Mouse (Mus musculus) heart, adult 18-20 months (tissue): ENCODE results near the gene Gm11985. TPM values are rescaled to one million over a fixed set of nuclear protein-coding genes. Genes with fewer than 3 reads are reported as not detected.

ENCODE experiments used
- DNase-seq, 2 experiments: peaks; one replicate each; pipeline ENCODE4 v3.0.0; 2021 to 2022; ENCODE audit warnings: mixed read lengths in 1 of 2
- total RNA-seq, 2 experiments: library from RNA; stranded (reverse); gene quantifications; 2 replicates each; pipeline ENCODE4 v1.2.3; 2021

Gene Gm11985
- total RNA-seq, 2 experiments from 2014 or later = not detected

DNA sequence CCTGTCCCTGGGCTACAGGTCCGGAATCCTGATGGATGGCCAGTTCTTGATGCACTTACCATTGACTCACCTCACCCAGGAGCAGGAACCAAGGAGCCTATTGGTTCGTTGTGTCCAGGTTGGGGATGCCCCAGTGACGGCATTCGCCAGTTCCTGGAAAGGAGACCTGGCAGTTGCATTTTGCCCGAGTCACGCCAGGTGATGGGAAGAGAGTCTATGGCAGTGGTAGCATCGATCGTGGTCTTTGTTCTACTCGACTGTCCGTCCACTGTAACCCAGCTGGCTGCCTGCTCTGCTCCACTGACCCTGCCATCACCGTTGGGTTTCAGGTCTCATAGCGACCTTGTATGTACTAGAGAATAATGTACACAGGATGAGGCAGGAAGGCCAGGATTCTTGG lies 36.0 kb downstream of the Gm11985 start:
- no peak for DNase-seq

DNA sequence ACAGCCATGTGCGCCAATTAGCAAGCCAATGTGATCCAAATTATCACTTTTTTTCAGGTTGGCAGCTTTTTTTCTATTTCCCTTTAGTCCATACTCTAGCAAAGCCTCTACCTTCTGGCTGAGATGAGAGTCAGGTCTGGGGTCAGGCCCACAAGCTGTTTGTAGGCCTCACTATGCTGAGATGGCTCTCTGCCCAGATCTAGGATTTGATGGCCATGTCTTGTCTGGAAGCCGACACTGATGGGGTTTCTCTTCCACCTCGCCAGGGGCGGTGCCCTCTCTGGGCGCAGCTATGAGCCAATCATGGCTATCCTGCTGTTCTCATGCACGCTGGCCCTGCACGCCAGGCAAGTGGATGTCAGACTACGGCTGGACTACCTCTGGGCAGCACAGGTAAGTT lies 37.9 kb downstream of the Gm11985 start:
- DNase-seq = no peak

DNA sequence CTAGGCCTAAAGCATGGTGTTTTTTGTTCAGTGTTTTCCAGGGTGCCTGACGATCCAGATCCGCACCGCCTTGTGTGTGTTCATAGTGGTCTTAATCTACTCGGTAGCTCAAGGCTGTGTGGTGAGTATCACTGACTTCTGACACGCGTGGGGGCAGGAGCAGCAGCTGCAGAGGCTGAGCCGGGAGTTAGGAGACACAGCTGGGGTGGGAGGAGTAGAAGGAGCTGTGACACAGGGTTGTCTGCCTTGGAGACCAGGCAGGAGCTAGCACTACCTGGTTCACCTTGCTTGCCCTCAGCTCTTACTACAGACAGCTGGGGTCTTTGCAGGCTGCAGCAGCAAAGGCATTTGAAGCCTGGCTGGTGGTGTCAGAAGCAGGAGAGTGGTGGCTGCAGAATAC lies 38.9 kb downstream of the Gm11985 start:
- DNase-seq = no peak

DNA sequence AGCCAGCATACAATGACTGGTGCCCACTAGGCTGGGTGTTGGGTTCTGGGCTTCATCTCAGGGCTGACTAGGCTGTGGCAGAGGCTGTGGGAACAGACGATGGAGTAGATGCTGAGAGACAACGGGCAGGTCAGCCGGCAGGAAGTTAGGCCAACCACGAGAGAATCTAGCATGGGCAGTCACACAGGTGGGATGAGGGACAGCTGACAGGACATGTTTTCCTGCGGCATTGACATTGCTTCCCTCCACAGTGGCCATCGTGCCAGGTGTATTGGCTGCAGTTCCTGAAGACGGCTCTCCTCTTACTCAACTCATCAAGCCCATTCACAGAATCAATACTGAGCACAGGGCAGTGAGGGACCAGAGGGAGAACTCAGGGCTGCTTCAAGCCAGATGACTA lies 40.4 kb downstream of the Gm11985 start:
- no peak for DNase-seq

DNA sequence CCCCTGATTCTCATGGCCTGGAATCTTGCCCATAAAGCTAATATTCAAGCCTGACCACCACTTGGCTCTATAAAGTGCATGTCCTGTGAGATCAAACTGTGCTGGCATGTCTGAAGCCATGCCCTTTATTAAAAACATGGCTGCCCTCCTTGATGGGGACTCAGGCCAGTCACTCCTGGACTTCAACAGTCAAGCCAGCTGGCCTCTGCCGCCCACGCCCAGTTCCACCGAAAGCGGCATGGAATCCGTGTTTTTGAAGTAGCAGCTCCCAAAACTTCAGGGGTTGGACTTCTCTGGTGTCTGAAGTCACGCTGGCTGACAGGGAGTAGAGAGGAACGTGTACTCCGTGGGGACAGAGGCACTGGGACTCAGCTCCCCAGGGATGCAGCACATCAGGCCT lies 40.8 kb downstream of the Gm11985 start:
- DNase-seq = no peak

DNA sequence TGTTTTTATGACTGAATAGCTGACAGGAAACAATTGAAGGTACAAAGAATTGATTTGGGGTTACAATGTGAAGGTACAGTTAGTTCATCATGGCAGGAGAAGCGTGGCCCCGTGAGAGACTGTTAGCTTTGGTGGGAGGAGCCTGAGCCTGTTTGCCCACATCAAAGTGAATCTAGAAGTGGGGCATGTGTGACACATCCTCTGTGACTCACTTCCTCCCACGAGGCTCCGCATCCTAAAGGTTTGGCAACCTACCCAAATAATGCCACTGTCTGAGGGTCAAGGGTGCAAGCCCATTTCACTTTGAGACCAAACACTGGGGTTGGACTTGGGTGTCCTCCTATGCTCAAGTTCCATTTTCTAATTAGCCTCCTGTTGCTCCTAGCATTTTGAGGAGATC lies 43.1 kb downstream of the Gm11985 start:
- no peak for DNase-seq

DNA sequence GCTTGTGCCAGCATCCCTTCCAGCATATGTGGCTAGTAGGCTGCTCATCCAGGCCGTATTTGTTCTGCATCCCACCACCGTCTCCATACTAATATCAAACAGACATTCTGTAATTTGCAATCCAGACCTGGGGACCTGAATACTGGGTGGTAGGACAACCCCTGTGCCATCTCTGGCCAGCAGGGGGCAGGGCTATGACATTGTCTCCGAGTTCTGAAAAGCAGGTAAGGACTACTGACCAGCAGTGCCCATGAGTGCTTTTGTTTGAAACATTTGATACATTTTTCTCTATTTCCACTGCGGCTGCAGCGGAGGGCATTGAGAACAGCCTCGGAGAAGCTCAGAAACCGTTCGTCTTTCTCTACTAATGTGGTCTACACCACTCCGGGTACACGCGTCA lies 44.0 kb downstream of the Gm11985 start:
- DNase-seq = no peak

DNA sequence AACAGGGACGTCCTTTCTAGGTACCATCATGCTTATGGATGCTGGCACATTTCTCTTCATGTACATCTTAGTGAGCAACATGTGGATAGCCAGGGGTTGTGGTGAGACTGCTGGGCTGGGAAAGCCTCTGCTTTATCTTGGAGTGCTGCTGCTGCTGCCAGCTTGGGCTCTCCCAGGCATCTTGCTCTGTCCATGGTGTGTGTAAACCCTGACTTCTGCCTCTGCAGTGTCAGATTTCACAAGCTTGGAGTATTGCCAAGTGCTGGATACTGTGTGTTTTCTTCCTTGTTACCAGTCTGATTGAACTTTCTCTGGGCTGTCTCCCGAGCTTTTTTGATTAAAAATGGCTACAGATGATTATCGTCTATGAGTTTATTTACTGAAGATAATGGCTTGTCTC lies 45.6 kb downstream of the Gm11985 start:
- peak; percentile 22 to 33 for DNase-seq

DNA sequence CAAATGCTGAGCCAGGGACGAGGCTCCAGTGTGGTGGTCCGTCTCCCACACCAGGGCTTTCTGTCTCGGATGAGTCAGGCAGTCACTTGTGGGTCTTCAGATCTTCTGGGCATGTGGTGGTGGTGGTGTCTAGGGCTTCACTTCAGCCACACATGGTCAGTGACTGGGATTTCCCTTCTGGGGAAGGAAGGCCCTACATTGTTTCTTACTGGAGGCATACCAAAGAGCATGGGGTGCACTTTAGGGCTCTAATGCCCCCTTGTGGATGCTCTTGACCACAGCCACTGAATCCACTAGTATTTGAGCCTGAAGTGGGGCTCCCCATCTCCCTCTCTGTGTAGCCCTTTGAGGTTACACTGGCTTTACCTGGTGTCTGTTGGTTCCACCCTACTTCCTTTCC lies 47.9 kb downstream of the Gm11985 start:
- DNase-seq = peak; percentile 18 to 40

DNA sequence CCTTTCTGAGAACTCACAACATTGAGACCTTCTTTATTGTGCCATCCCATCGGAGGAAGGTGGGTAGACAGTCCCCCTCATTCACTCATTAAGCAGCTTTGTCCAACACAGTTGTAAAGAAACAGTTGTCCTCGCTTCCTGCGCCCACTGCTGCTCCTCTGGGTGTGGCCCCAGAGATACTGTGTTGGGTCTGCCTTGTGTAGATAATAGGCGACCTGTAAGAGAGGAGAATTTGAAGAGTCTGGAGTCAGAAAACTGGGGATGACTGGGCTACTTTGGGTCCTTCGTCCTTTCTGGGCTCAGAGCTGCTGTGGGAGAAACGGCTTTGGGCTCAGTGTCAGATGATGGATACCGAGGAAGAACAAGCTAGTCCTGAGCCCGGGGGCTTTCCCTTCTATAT lies 50.0 kb downstream of the Gm11985 start:
- DNase-seq = no peak

DNA sequence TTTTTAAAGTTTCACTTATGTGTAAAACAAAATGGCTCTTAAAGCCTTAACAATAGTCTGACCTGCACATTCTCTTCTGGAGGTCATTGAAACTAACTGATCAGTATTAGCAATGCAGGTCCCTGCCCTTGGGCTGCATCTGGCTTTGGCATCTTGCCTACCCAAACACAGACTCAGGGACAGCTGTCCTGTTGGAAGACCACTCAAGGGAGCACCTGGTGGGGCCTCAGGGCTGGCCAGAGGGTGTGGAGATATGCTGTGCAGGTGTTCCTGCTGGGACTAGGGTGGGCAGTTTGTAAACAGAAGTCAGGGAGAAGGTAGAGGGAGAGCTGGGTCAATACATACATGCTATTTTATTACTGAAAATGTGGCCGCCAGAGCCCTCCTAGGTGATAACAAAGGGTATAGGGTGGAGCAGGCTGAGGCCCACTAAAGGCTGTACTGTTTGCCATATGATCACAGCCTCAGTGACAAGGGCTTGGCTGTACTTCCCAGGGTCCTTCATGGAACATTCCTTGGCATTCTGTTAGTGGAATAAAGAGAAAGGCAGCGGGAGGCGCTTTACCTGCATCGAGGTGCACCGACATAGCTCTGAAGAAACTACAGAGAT lies 52.0 kb downstream of the Gm11985 start:
- no peak for DNase-seq

DNA sequence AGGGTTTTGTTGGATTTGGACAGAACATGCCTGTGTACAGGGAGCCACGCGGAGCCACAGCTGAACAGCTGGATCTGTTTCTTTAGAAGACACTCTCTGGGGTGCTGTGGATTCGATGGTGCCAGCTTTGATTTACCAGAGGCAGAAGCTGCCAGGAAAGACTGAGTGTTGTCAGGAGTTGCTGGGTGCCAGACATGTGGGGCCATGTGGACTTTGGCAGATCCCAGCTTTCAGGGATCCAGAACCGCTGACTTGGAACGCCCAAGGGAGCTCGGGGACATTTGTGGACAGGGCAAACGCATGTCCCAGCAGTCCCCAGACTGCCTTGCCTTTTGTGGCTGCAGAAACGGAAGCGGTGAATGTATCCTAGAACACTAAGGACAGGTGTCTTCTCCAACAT lies 52.6 kb downstream of the Gm11985 start:
- peak; percentile 12 to 54 for DNase-seq

DNA sequence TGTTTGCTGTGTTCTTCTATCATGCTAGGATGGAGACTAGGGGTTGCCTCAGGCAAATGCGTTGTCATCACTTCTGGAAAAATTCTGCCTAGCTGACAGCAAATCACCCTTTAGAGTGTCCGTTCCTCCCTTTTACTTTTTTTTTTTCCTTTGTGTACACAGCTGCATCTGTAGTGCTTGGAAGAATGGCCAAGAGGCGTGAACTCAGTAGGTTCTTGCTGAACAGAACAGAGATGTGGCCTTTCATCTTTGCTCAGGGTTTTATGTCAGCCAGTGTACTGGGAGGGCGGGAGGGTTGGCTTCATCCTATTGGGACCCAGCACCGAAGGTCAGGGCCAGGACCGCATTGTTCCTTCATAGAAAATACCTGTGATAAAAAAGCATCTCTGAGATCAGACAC lies 53.1 kb downstream of the Gm11985 start:
- no peak for DNase-seq

DNA sequence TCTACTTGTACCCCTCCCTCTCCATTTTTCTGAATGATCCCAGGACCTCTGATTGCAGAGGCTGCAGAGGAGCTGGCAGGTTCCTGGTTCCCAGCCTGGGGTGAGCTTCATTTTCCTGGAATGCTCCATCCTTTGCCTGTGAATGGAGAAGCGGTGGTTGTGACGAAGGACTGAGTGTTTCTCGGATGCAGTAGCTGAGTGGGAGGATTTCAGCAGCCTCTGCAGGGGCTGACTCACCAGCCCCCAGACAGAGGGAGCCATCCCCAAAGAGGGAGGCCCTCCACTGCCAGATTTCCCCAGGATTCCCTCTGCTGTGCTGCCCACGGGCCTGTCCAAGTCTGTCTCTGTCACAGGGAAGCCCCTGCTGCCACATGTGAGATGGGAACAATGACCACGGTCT lies 54.0 kb downstream of the Gm11985 start:
- no peak for DNase-seq

DNA sequence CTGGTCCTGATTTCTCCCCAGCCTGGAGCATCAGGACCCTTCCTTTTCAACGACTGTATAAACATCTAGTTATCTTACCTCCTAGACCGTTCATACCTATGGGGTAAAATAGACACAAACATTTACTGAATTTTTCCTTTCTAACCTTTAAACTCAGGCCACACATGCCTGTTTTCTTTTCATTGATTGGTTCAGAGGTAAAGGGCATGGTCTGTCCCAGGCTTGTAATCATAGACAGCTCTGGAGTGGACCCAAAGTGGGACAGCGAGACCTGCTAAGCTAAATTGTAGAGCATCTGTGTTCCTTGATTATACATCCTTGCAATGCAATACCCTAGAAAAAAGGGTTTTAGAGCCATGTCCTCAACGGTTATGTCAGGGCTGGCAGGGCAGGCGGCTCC lies 54.6 kb downstream of the Gm11985 start:
- no peak for DNase-seq

Other genes starting within 250 kb of the Gm11985 start
- gene Adcy1, start 125.1 kb downstream of the Gm11985 start, total RNA-seq = 1 to 10 TPM; 1.3 to 2.0 TPM
- gene Igfbp1, start 9.2 kb upstream of the Gm11985 start, total RNA-seq = not detected
- 10 to 100 TPM; 25.5 to 40.3 TPM for gene Igfbp3, start 25.4 kb upstream of the Gm11985 start, total RNA-seq